Mouse (Mus musculus): ENCODE data around the gene Cacna1h.

Cacna1h gene

DNA sequence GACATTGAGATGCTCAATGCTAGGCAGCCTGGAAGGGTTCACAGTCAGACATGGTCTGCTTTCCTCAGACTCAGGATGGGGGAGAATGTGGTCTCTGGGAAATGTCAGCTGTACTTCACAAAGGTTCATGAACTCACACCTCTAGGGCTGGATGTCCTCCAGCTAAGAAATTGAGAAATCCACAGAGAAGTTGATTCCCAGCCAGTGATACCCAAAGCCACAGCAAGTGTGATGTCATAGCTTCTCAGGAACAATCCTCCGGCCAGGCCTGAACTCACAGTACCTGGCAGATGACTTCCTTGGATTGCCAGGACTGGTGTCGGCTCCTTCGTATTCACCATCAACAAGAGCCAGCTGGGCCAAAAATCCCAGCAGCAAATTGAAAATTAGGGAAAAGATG lies 12.3 kb upstream of the Cacna1h start:
- DNase-seq (ENCODE audit: low spot score in 2 of 2), result no peak

DNA sequence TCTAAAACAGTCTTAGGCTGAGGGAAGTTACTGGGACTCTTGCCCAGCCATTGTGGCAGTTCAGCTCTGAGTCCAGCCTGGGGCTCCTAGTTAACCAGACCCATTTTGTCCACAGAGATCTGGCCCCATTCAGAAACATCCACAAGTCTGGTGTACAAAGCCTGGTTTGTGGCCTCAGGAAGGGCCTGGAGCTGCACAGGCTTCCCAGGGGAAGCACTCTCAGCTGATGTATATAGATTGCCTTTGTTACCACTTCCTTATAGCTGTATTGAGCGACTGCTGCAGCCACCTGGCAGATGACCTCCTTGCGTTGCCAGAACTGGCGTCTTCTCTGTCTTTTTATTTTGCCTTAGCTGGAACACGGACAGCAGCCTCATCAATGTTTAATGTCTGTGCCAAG lies 11.5 kb upstream of the Cacna1h start:
- no peak for DNase-seq (ENCODE audit: low spot score in 2 of 2)

GRCm38 (mm10) chr17:25442889-25443288 lies 9.3 kb upstream of the Cacna1h start:
- no peak for DNase-seq (ENCODE audit: low spot score in 2 of 2)

GRCm38 (mm10) chr17:25441417-25441816 lies 7.8 kb upstream of the Cacna1h start:
- no peak for DNase-seq (ENCODE audit: low spot score in 2 of 2)

- DNase-seq (ENCODE audit: low spot score in 2 of 2), result no peak
Measured at GRCm38 (mm10) chr17:25433223-25433616, 363 bp downstream of the Cacna1h start.

GRCm38 (mm10) chr17:25432433-25433181 lies 976 bp downstream of the Cacna1h start:
- no peak for DNase-seq (ENCODE audit: low spot score in 2 of 2)

DNA sequence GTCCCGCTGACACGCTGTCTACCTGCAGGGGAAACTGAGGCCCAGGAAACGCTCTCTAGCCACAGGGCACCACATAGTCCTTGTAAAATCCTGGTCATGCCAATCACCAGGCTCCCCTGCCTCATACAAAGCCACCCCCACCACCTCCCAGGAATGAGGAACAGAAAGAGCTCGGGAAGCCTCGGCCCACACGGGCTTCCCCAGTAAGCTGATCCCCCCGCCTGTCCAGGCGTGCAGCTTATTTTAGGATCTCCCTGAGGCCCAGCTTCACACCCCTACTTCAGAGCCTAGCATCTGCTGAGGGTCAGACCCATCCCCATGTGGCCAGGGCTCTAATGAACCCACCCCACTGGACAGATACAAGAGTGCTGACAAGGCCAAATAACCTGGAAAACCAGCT lies 3.0 kb downstream of the Cacna1h start:
- no peak for DNase-seq (ENCODE audit: low spot score in 2 of 2)

GRCm38 (mm10) chr17:25429886-25430285 lies 3.7 kb downstream of the Cacna1h start:
- no peak for DNase-seq (ENCODE audit: low spot score in 2 of 2)

DNA sequence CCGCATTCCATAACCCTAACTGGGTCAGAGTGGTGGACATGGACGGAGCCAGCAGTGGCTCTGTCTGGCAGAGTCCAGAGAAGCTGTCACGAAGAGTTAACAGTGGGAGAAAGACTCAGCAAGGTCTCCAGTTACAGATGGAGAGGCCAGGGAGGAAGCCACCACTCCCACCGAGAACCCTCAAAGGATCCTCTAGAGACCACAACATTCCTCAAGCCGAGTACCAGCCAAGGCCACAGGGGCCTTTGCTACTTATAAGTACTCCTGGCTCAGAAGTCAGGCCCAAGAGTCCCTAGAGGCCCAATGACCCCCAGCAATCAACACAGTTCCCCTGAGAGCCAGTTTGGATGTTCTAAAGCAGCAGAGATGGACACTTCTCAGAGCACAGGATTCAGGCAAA lies 4.3 kb downstream of the Cacna1h start:
- no peak for DNase-seq (ENCODE audit: low spot score in 2 of 2)

DNA sequence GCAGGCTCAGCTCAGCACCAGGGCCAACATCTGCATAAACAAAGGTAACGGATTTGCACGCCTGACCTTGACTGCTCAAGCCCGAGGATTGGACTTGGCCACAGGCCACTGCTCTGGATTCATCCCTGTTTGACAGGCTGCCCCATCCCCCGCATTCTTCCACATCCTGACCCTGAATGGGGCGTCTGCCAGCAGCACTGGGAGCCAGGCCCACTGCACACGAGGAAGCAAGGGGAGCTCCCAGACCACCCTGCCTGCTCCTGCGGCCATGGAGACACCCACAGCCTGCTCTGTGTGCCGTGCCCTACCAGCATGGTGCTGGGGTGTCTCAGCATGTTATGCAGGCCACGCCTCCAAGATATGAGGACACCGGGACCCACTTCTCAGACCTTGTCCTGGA lies 6.1 kb downstream of the Cacna1h start:
- no peak for DNase-seq (ENCODE audit: low spot score in 2 of 2)

GRCm38 (mm10) chr17:25425996-25426395 lies 7.6 kb downstream of the Cacna1h start:
- DNase-seq (ENCODE audit: low spot score in 2 of 2), result no peak

- DNase-seq (ENCODE audit: low spot score in 2 of 2), result no peak
Measured at GRCm38 (mm10) chr17:25424526-25425080, 9.0 kb downstream of the Cacna1h start.

GRCm38 (mm10) chr17:25420998-25421397 lies 12.6 kb downstream of the Cacna1h start:
- no peak for DNase-seq (ENCODE audit: low spot score in 2 of 2)

DNA sequence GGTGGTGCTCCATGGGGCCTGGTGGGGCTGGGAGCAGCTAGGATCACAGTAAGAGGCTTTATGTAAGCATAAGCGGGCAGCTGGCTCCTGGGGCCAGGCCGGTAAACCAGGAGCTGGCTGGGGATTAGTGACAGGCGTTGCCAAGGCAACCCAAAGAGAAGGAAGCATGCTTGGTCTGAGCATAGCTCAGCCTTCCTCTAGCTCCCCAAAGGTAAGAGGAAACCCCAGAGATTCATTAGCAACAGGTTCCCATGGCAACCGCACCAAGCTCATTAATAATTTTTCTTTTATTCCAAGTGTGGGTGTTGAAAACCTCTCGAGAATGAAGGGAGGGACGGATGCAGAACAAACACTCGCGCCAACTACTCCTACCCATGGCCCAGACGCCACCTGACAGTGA lies 14.7 kb downstream of the Cacna1h start:
- DNase-seq (ENCODE audit: low spot score in 2 of 2), result no peak

GRCm38 (mm10) chr17:25417990-25418389 lies 15.6 kb downstream of the Cacna1h start:
- DNase-seq (ENCODE audit: low spot score in 2 of 2), result no peak

GRCm38 (mm10) chr17:25416219-25416618 lies 17.4 kb downstream of the Cacna1h start:
- no peak for DNase-seq (ENCODE audit: low spot score in 2 of 2)

GRCm38 (mm10) chr17:25415421-25415913 lies 18.1 kb downstream of the Cacna1h start:
- DNase-seq (ENCODE audit: low spot score in 2 of 2), result no peak

GRCm38 (mm10) chr17:25414917-25415316 lies 18.7 kb downstream of the Cacna1h start:
- DNase-seq (ENCODE audit: low spot score in 2 of 2), result no peak

DNA sequence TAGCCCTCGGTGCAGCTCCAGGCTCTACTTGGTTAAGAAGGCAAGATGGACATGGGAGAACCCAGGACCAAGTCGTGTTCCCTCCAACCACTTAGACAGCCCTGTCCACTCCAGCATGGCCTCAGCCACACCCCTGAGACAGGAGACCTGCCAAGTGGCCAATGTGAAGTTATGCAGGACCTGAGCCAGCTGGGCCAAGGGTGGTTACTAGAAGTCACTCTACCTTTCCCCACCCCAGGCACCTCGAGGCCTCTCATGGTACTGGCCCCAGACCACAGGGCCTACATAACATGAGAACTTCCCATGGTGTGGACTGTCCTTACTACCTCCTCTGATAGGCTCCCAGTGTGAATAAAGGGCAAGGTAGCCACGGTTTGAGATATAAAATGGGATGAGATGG lies 19.4 kb downstream of the Cacna1h start:
- DNase-seq (ENCODE audit: low spot score in 2 of 2), result no peak

GRCm38 (mm10) chr17:25411251-25411650 lies 22.3 kb downstream of the Cacna1h start:
- no peak for DNase-seq (ENCODE audit: low spot score in 2 of 2)

- DNase-seq (ENCODE audit: low spot score in 2 of 2), result no peak
Measured at GRCm38 (mm10) chr17:25410786-25411185, 22.8 kb downstream of the Cacna1h start.

GRCm38 (mm10) chr17:25410180-25410579 lies 23.4 kb downstream of the Cacna1h start:
- no peak for DNase-seq (ENCODE audit: low spot score in 2 of 2)

GRCm38 (mm10) chr17:25409621-25410020 lies 24.0 kb downstream of the Cacna1h start:
- DNase-seq (ENCODE audit: low spot score in 2 of 2), result no peak
